Mouse (Mus musculus): ENCODE data around the gene Cyp2c29. TPM values are rescaled to one million over a fixed set of nuclear protein-coding genes. Genes with fewer than 3 reads are reported as not detected.
"Not testable (repeated sequence)": the region's sequence is repeated elsewhere in the genome, so short reads cannot be mapped to it uniquely, and the experiment has no call there.

Cyp2c29 gene
- not detected in 2 replicates for polyA plus RNA-seq (2016; fragmentation: Nextera tagmentation; extraction: Ambion mirVana)

GRCm38 (mm10) chr19:39269105-39269504, at the start of gene Cyp2c29:
Cyp2c29 (plus strand) TSS chr19:39269405.
- not testable (repeated sequence) for H3K4me3 ChIP-seq
- no CpG with 5 or more reads among the region's 1 CpGs for WGBS

GRCm38 (mm10) chr19:39267036-39267435, 2.2 kb upstream of the Cyp2c29 start:
- not testable (repeated sequence) for H3K9me3 ChIP-seq; H3K4me2 ChIP-seq (replicated peaks); H3K36me3 ChIP-seq; H3K4me1 ChIP-seq; H3K4me3 ChIP-seq; H3K27me3 ChIP-seq (replicated peaks); H3K9ac ChIP-seq; H3K27ac ChIP-seq; ATAC-seq (ENCODE audit: low FRiP score, low read depth)
- 72% methylated on average over 2 of the region's 2 CpGs for WGBS

More at GRCm38 (mm10) chr19:39269105-39269504, at the start of gene Cyp2c29:
- not testable (repeated sequence) for H3K27me3 ChIP-seq (replicated peaks); H3K36me3 ChIP-seq; H3K4me1 ChIP-seq; H3K9me3 ChIP-seq; ATAC-seq (ENCODE audit: low FRiP score, low read depth); H3K9ac ChIP-seq; H3K4me2 ChIP-seq (replicated peaks); H3K27ac ChIP-seq

- H3K27me3 ChIP-seq (replicated peaks) = no peaks in the 10 kb centered on the region
- no peaks in the 10 kb centered on the region for H3K36me3 ChIP-seq
- H3K4me1 ChIP-seq = no peaks in the 10 kb centered on the region
- no peak overlapping the region for H3K27ac ChIP-seq
- no peak for ATAC-seq (ENCODE audit: low FRiP score, low read depth)
- H3K9ac ChIP-seq = no peak overlapping the region
- H3K4me2 ChIP-seq (replicated peaks) = no peak overlapping the region
- no peak overlapping the region for H3K4me3 ChIP-seq
- H3K9me3 ChIP-seq = peaks cover 5% of the 10 kb centered on the region
Measured at GRCm38 (mm10) chr19:39282801-39283200, 13.6 kb downstream of the Cyp2c29 start.

DNA sequence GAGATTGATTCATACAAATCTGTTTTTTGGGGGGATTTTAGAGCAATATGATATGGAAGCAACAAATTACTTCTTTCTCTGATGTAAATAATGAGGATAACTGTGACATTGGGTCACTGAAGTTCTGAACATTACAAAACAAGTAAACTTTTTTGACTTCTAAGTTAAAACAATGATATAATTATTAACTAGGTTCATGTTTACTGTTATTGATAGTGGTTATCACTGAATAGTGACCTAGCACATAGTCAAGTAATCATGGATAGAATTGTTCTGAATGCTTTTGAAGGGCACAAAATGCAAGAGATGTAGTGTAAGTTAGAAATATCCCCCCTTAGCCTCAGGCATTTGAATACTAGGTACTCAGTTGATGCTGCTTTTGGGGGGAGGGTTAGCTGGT, 16.4 kb downstream of the Cyp2c29 start:
- H3K27ac ChIP-seq = no peak overlapping the region
- no peak for ATAC-seq (ENCODE audit: low FRiP score, low read depth)

DNA sequence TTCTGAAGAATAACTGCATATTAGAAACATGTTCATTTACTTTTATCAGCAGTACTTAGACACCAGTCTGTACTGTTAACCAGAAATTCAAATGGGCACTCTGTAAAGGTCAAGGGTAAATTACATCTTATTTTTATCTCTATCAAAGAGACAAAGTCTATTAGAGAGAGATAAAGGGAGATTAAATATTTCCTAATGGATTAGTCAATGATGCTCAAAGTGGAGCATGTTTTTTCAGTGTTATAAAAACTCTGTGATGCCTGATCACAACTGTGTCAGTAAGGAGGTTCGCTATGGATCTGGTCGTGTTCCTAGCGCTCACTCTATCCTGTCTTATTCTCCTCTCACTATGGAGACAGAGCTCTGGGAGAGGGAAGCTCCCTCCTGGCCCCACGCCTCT, 17.6 kb downstream of the Cyp2c29 start:
- WGBS = 81% methylated on average over 4 of the region's 4 CpGs

More for the DNA sequence above, 16.4 kb downstream of the Cyp2c29 start:
- Histone ChIP-seq H3K9me3 (peaks cover 9% of the 10 kb centered on the region), H3K4me3 (no peak overlapping the region), H3K4me2 (replicated peaks) (no peak overlapping the region), H3K27me3 (replicated peaks) (no peaks in the 10 kb centered on the region), H3K4me1 (no peaks in the 10 kb centered on the region), H3K9ac (no peak overlapping the region), H3K36me3 (no peaks in the 10 kb centered on the region)

GRCm38 (mm10) chr19:39288978-39289377, 19.8 kb downstream of the Cyp2c29 start:
- Histone ChIP-seq H3K27me3 (replicated peaks) (no peaks in the 10 kb centered on the region), H3K9me3 (peaks cover 15% of the 10 kb centered on the region), H3K36me3 (no peaks in the 10 kb centered on the region), H3K4me1 (no peaks in the 10 kb centered on the region), H3K9ac (no peak overlapping the region), H3K4me3 (no peak overlapping the region), H3K27ac (no peak overlapping the region), H3K4me2 (replicated peaks) (no peak overlapping the region)
- 74% methylated on average over 3 of the region's 3 CpGs for WGBS
- no peak for ATAC-seq (ENCODE audit: low FRiP score, low read depth)

More for the DNA sequence above, 17.6 kb downstream of the Cyp2c29 start:
- H3K9me3 ChIP-seq = peaks cover 9% of the 10 kb centered on the region
- H3K27me3 ChIP-seq (replicated peaks) = no peaks in the 10 kb centered on the region
- H3K4me3 ChIP-seq = no peak overlapping the region
- H3K27ac ChIP-seq = no peak overlapping the region
- no peak overlapping the region for H3K9ac ChIP-seq
- no peak for ATAC-seq (ENCODE audit: low FRiP score, low read depth)
- H3K4me1 ChIP-seq = no peaks in the 10 kb centered on the region
- H3K36me3 ChIP-seq = no peaks in the 10 kb centered on the region
- H3K4me2 ChIP-seq (replicated peaks) = no peak overlapping the region

Other genes starting within 250 kb of the Cyp2c29 start
- gene Cyp2c65, start 208.4 kb upstream of the Cyp2c29 start, polyA plus RNA-seq (2016; fragmentation: Nextera tagmentation; extraction: Ambion mirVana) = not detected in 2 replicates
- gene Cyp2c66, start 155.5 kb upstream of the Cyp2c29 start, polyA plus RNA-seq (2016; fragmentation: Nextera tagmentation; extraction: Ambion mirVana) = not detected in 2 replicates
- not detected in 2 replicates for gene Cyp2c38, start 193.7 kb downstream of the Cyp2c29 start, polyA plus RNA-seq (2016; fragmentation: Nextera tagmentation; extraction: Ambion mirVana)
- gene Cyp2c39, start 241.5 kb downstream of the Cyp2c29 start, polyA plus RNA-seq (2016; fragmentation: Nextera tagmentation; extraction: Ambion mirVana) = not detected in 2 replicates

All from neural tube, embryonic 12.5 days (tissue).